Mouse (Mus musculus) embryonic facial prominence, embryonic 13.5 days (tissue): ENCODE results near the gene Gdf15. TPM values are rescaled to one million over a fixed set of nuclear protein-coding genes. Genes with fewer than 3 reads are reported as not detected.

Experiments used
- ATAC-seq: fragments of 200-750 bp; cut with Nextera tagmentation; 2 replicates; pipeline ENCODE4 v1.8.0; 2017; ENCODE audit warnings: low read depth; ENCODE audit not compliant: insufficient number of reproducible peaks, insufficient read depth, low FRiP score, low TSS enrichment
- H3K27ac ChIP-seq: fragments of 300-500 bp; sonication (generic); 2 replicates; pipeline ENCODE4 v1.5.1; 2015; ENCODE audit warnings: moderate library complexity, mild to moderate bottlenecking, inconsistent platforms
- H3K27me3 ChIP-seq: fragments of 300-500 bp; sonication (generic); 2 replicates; pipeline ENCODE4 v1.6.1; 2015; ENCODE audit warnings: mild to moderate bottlenecking, inconsistent platforms
- H3K36me3 ChIP-seq: fragments of 300-500 bp; sonication (generic); 2 replicates; pipeline ENCODE4 v1.6.1; 2015; ENCODE audit warnings: mild to moderate bottlenecking, inconsistent platforms
- H3K4me1 ChIP-seq: fragments of 300-500 bp; sonication (generic); 2 replicates; pipeline ENCODE4 v1.6.1; 2015; ENCODE audit warnings: inconsistent platforms
- H3K4me2 ChIP-seq: fragments of 300-500 bp; sonication (generic); 2 replicates; pipeline ENCODE4 v1.6.1; 2015; ENCODE audit warnings: moderate library complexity, mild to moderate bottlenecking, inconsistent platforms
- H3K4me3 ChIP-seq: fragments of 300-500 bp; sonication (generic); 2 replicates; pipeline ENCODE4 v1.5.1; 2015; ENCODE audit warnings: mild to moderate bottlenecking, inconsistent platforms
- H3K9ac ChIP-seq: fragments of 300-500 bp; sonication (generic); 2 replicates; pipeline ENCODE4 v1.6.1; 2015; ENCODE audit warnings: mild to moderate bottlenecking, inconsistent platforms
- H3K9me3 ChIP-seq: fragments of 300-500 bp; sonication (generic); 2 replicates; pipeline ENCODE4 v1.6.1; 2016; ENCODE audit warnings: inconsistent platforms
- WGBS: fragments of 180-500 bp; shearing (Covaris S2); methylation state at CpG from one replicate; pipeline ENCODE4 v1.1.7; 2015; ENCODE audit warnings: mixed read lengths; 5-methylcytosine and 5-hydroxymethylcytosine counted together
- polyA plus RNA-seq: library from polyadenylated mRNA; unstranded; fragments of >200 nt; fragmentation: Nextera tagmentation; extraction: Ambion mirVana; gene quantifications from 2 replicates; pipeline ENCODE4 v1.2.1, GENCODE M21; 2015

Gene Gdf15
- 0.14 and 0.22 TPM in 2 replicates for polyA plus RNA-seq

- no peak within 1 kb of the TSS for H3K9ac ChIP-seq
- WGBS: 72% methylated on average over 6 of the region's 6 CpGs
- H3K4me1 ChIP-seq: peaks cover 44% of the 10 kb centered on the region
- no peaks in the 10 kb centered on the region for H3K9me3 ChIP-seq
- H3K4me3 ChIP-seq: no peak within 1 kb of the TSS
- ATAC-seq: no peak
- H3K36me3 ChIP-seq: no peaks in the 10 kb centered on the region
- no peak within 1 kb of the TSS for H3K27ac ChIP-seq
- H3K4me2 ChIP-seq: no peak within 1 kb of the TSS
- peaks cover 19% of the 10 kb centered on the region for H3K27me3 ChIP-seq
These were observed at the start of gene Gdf15 for GRCm38 (mm10) chr8:70632346-70632892. TSS of gene Gdf15 (minus strand) at chr8:70632456.

GRCm38 (mm10) chr8:70681410-70681809, 49.2 kb upstream of the Gdf15 start:
- no peak for ATAC-seq

DNA sequence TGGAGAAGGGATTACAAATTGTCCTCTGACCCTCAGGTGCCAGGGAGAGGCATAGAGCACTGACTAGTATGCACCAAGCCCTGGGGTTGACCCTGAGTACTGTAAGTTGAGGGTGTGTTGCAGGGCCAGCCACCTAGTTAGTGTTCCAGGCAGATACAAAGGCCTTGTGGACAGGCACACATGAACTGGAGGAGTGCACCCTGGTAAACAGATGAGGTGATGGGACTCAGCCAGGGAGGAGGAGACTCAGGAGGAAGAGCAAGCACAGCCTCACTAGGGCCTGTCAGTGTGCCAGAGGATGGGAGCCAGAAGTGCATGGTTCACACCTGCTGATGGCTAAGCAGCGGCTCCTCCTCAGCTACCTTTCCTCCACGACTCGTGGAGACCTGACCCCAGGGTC, 47.8 kb upstream of the Gdf15 start:
- Histone ChIP-seq H3K4me3 (no peak overlapping the region), H3K36me3 (peaks cover 41% of the 10 kb centered on the region), H3K27ac (no peak overlapping the region), H3K4me2 (no peak overlapping the region), H3K27me3 (no peaks in the 10 kb centered on the region), H3K9me3 (no peaks in the 10 kb centered on the region), H3K9ac (no peak overlapping the region), H3K4me1 (peaks cover 15% of the 10 kb centered on the region)
- WGBS: 85% methylated on average over 3 of the region's 3 CpGs
- ATAC-seq: no peak

More at GRCm38 (mm10) chr8:70681410-70681809, 49.2 kb upstream of the Gdf15 start:
- no peak overlapping the region for H3K4me2 ChIP-seq
- H3K27me3 ChIP-seq: no peaks in the 10 kb centered on the region
- H3K27ac ChIP-seq: 0 out of 2 replicates have a peak overlapping the region, but pooled peaks have one; percentile 40
- H3K36me3 ChIP-seq: peaks cover 36% of the 10 kb centered on the region
- no peak overlapping the region for H3K9ac ChIP-seq
- peaks cover 15% of the 10 kb centered on the region for H3K4me1 ChIP-seq
- 52% methylated on average over 3 of the region's 3 CpGs for WGBS
- no peak overlapping the region for H3K4me3 ChIP-seq
- H3K9me3 ChIP-seq: no peaks in the 10 kb centered on the region

GRCm38 (mm10) chr8:70679404-70679803, 47.1 kb upstream of the Gdf15 start:
- H3K4me3 ChIP-seq: no peak overlapping the region
- 95% methylated on average over 4 of the region's 4 CpGs for WGBS
- peaks cover 41% of the 10 kb centered on the region for H3K36me3 ChIP-seq
- H3K4me1 ChIP-seq: peaks cover 21% of the 10 kb centered on the region
- no peak overlapping the region for H3K4me2 ChIP-seq
- no peaks in the 10 kb centered on the region for H3K27me3 ChIP-seq
- H3K9me3 ChIP-seq: no peaks in the 10 kb centered on the region
- H3K9ac ChIP-seq: no peak overlapping the region
- no peak for ATAC-seq
- no peak overlapping the region for H3K27ac ChIP-seq

DNA sequence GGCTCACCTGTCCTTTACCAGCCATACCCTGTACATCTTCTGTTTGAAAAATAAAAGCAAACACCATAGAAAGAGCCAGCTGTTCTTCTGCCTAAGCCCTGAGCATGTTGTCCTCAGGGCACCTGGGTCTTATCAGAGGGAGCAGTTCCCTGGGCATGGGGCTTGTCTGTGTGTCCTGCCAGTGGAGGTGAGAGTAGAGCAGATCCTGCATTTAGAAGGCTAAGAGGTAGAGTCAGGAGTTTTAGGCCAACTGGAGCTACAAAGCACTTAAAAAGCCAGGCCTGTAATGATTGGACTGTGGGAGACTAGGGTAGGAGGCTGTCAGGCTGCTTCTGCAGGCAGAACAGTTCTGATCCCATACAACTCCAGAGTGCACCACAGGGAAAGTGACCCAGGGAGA, 46.4 kb upstream of the Gdf15 start:
- Histone ChIP-seq H3K9me3 (no peaks in the 10 kb centered on the region), H3K27ac (no peak overlapping the region; the same call in 1 of the 2 replicates), H3K9ac (no peak overlapping the region), H3K27me3 (no peaks in the 10 kb centered on the region), H3K4me2 (no peak overlapping the region), H3K4me1 (peaks cover 27% of the 10 kb centered on the region), H3K4me3 (no peak overlapping the region), H3K36me3 (peaks cover 41% of the 10 kb centered on the region)
- no peak for ATAC-seq

DNA sequence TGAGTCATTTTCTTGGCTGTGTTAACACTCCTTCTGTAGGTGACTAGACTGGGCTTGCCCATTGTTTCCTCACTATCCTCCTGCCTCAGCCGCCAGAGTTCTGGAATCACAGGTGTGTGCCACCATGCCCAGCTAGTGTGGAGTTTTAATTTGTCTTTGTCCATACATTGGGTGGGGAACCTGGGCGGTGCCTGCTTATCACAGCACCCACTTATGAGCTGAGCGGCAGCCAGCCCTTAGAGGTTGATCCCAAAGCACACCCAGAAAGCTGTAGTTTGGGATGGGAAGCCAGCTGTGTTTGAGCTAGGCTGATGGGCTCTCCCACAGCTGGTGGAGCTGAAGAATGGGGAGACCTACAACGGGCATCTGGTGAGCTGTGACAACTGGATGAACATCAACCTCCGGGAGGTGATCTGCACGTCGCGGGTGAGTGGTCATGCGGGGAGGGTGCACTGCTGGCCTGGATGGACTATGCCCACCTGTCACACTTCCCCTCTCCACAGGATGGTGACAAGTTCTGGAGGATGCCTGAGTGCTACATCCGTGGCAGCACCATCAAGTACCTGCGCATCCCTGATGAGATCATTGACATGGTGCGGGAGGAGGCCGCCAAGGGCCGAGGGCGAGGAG, 45.3 kb upstream of the Gdf15 start:
- Histone ChIP-seq H3K36me3 (peaks cover 41% of the 10 kb centered on the region), H3K9me3 (no peaks in the 10 kb centered on the region), H3K4me2 (no peak overlapping the region), H3K27ac (no peak overlapping the region), H3K9ac (0 out of 2 replicates have a peak overlapping the region, but pooled peaks have one; percentile 33), H3K4me3 (no peak overlapping the region), H3K4me1 (peaks cover 28% of the 10 kb centered on the region), H3K27me3 (no peaks in the 10 kb centered on the region)
- WGBS: 92% methylated on average over 15 of the region's 15 CpGs
- ATAC-seq: no peak

- H3K9me3 ChIP-seq: no peaks in the 10 kb centered on the region
- H3K36me3 ChIP-seq: peaks cover 41% of the 10 kb centered on the region
- peaks cover 18% of the 10 kb centered on the region for H3K4me1 ChIP-seq
- no peak overlapping the region for H3K9ac ChIP-seq
- no peaks in the 10 kb centered on the region for H3K27me3 ChIP-seq
- no peak overlapping the region for H3K27ac ChIP-seq
- no peak for ATAC-seq
- H3K4me2 ChIP-seq: no peak overlapping the region
- 80% methylated on average over 1 of the region's 1 CpGs for WGBS
- no peak overlapping the region for H3K4me3 ChIP-seq
These were observed 43.1 kb upstream of the Gdf15 start for GRCm38 (mm10) chr8:70675336-70675735.

DNA sequence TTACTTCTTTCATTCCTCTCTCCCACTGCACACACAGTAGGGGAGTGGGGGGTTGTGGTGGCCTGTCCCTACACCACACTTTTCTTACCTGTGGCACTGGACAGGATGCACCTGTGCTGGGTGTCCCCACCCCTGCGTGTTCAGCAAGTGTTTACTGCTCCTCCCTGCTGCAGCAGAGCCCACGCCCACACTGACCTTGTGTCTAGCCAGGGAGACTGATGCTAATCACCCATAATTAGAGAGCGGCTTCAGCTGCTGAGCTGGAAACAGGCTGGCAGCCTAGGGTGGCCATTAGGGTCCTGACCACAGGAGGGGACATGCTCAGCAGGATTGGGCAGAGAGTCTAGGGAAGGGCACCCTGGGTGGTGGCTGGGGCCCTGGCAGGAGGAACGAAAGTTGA, 42.5 kb upstream of the Gdf15 start:
- Histone ChIP-seq H3K9ac (peak overlapping the region; percentile 80; the same call in 1 of the 2 replicates), H3K4me2 (peak overlapping the region; percentile 68; the same call in 1 of the 2 replicates), H3K27ac (no peak overlapping the region), H3K9me3 (no peaks in the 10 kb centered on the region), H3K4me1 (peaks cover 18% of the 10 kb centered on the region), H3K4me3 (no peak overlapping the region), H3K27me3 (no peaks in the 10 kb centered on the region), H3K36me3 (peaks cover 35% of the 10 kb centered on the region)
- ATAC-seq: no peak
- WGBS: 63% methylated on average over 4 of the region's 4 CpGs

GRCm38 (mm10) chr8:70674109-70674508, 41.9 kb upstream of the Gdf15 start:
- no peaks in the 10 kb centered on the region for H3K27me3 ChIP-seq
- WGBS: 86% methylated on average over 3 of the region's 3 CpGs
- ATAC-seq: no peak
- peak overlapping the region; percentile 80 for H3K9ac ChIP-seq
- H3K9me3 ChIP-seq: no peaks in the 10 kb centered on the region
- H3K4me1 ChIP-seq: peaks cover 18% of the 10 kb centered on the region
- peaks cover 29% of the 10 kb centered on the region for H3K36me3 ChIP-seq
- peak overlapping the region; percentile 68 for H3K4me2 ChIP-seq
- peak overlapping the region; percentile 68 for H3K4me3 ChIP-seq
- peak overlapping the region; percentile 95 for H3K27ac ChIP-seq

DNA sequence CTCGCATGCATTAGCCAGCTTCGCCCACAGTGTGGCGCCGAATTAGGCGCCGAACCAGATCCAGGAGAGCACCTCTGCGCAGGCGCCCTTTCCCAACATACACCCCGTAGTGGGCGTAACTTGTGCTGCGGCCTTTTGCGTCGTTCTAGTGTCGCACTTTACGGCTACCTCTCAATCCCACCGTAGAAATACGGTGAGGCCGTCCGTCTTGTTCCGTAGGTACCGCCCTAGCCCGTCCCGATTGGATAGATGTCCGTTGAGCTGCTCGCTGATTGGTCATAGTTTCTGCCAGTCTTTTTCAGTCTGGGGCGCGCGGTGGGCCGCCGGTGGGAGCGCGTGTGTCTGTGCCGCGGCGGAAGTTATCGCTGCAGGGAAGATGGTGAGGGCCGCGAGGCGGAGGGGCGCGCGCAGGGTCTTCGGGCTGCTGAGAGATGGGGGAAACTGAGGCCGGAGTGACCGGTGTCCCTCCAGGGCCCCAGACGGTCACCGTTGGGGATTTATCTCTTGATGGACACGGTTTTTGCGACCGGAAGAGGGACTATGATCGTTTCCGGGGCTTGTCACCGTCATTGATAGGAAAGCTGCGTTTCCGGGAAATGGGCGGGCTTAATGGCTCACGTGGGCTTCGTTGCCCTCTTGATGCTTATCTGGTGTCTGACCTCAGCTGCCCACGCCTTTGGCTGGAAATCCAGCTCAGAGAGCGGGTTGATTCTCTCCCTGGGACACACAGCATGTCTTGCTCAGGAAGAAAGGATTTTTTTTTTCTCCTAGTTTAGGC, 41.0 kb upstream of the Gdf15 start, which contains the start of gene Lsm4:
Lsm4 (plus strand) TSS at position 170 of the 778 bp plus-strand sequence.
- ATAC-seq: peak; percentile 95
- Histone ChIP-seq H3K4me1 (peaks cover 18% of the 10 kb centered on the region), H3K27ac (peak within 1 kb of the TSS; percentile 95), H3K4me2 (peak within 1 kb of the TSS; percentile 68), H3K9ac (peak within 1 kb of the TSS; percentile 80), H3K27me3 (no peaks in the 10 kb centered on the region), H3K9me3 (no peaks in the 10 kb centered on the region), H3K36me3 (peaks cover 20% of the 10 kb centered on the region), H3K4me3 (peak within 1 kb of the TSS; percentile 68)
- under 1% methylated on average over 60 of the region's 60 CpGs for WGBS

GRCm38 (mm10) chr8:70672325-70673078, 40.2 kb upstream of the Gdf15 start:
- Histone ChIP-seq H3K27ac (peak overlapping the region; percentile 89), H3K36me3 (peaks cover 13% of the 10 kb centered on the region), H3K4me1 (peaks cover 18% of the 10 kb centered on the region), H3K4me2 (peak overlapping the region; percentile 68), H3K27me3 (no peaks in the 10 kb centered on the region), H3K4me3 (peak overlapping the region; percentile 68), H3K9me3 (no peaks in the 10 kb centered on the region), H3K9ac (peak overlapping the region; percentile 71)
- 39% methylated on average over 19 of the region's 19 CpGs for WGBS
- ATAC-seq: no peak; the same call in 1 of the 2 replicates
